Mouse (Mus musculus) left cerebral cortex, postnatal 4 days (tissue): ENCODE results near the gene Gm10762. TPM values are rescaled to one million over a fixed set of nuclear protein-coding genes. Genes with fewer than 3 reads are reported as not detected.

Source experiments
- microRNA-seq: library from miRNA; unstranded; fragments of <30 nt; microRNA quantifications from one replicate; pipeline ENCODE4 v1.2.0, GENCODE M21; 2022
- total RNA-seq, 2 experiments: library from RNA; stranded (reverse); gene quantifications; 2 replicates each; pipeline ENCODE4 v1.2.3; 2021

The Gm10762 gene
- total RNA-seq, 2 experiments from 2014 or later: 13.8 to 15.5 TPM

Small RNA genes within 50 kb of the gene (microRNA-seq; reads per million reads assigned to microRNA genes)
- gene Gm22859: not detected

Other genes with a start within 250 kb of the Gm10762 start
- 10 to 100 TPM; 32.0 to 33.4 TPM for gene Tmem87b, start 149.6 kb downstream of the Gm10762 start, total RNA-seq
- 1 to 10 TPM; 3.3 to 4.4 TPM for gene Fbln7, start 104.7 kb downstream of the Gm10762 start, total RNA-seq
- 10 to 100 TPM in 1 of 2 experiments, 1 to 10 TPM in 1; 9.0 to 10.3 TPM for gene Zc3h8, start 23.6 kb downstream of the Gm10762 start, total RNA-seq
- 10 to 100 TPM; 14.8 to 15.4 TPM for gene Zc3h6, start 323 bp downstream of the Gm10762 start, total RNA-seq
- gene Vinac1, start 80.4 kb upstream of the Gm10762 start, total RNA-seq: under 1 TPM; 0.18 to 0.36 TPM
- 10 to 100 TPM; 90.0 to 95.0 TPM for gene Ttl, start 98.2 kb upstream of the Gm10762 start, total RNA-seq
- gene Polr1b, start 133.3 kb upstream of the Gm10762 start, total RNA-seq: 10 to 100 TPM; 31.2 to 35.0 TPM
- gene Chchd5, start 162.0 kb upstream of the Gm10762 start, total RNA-seq: 10 to 100 TPM; 10.2 to 12.0 TPM
- gene Slc20a1, start 231.0 kb upstream of the Gm10762 start, total RNA-seq: 100 to 1,000 TPM; 109 to 111 TPM